Mouse (Mus musculus) olfactory bulb, adult 2 months (tissue): ENCODE measurements around the gene Olfr134. TPM values are rescaled to one million over a fixed set of nuclear protein-coding genes. Genes with fewer than 3 reads are reported as not detected.
"Not testable (repeated sequence)": the region's sequence is repeated elsewhere in the genome, so short reads cannot be mapped to it uniquely, and the experiment has no call there.

Source experiments
- H3K27ac ChIP-seq: fragments of 200-500 bp; 2 replicates; pipeline ENCODE4 v1.5.1; 2012; ENCODE audit warnings: low read depth, low read length; ENCODE audit not compliant: insufficient read depth
- H3K4me1 ChIP-seq: fragments of 200-500 bp; 2 replicates; pipeline ENCODE4 v1.6.1; 2012; ENCODE audit warnings: low read length; ENCODE audit not compliant: control insufficient read depth, insufficient read depth
- H3K4me3 ChIP-seq: fragments of 200-500 bp; 2 replicates; pipeline ENCODE4 v1.5.1; 2012; ENCODE audit warnings: mild to moderate bottlenecking, low read depth, low read length, moderate library complexity; ENCODE audit not compliant: insufficient read depth
- CTCF ChIP-seq: fragments of 200-500 bp; IDR thresholded peaks from 2 replicates; pipeline ENCODE4 v1.5.1; 2012; ENCODE audit warnings: low read depth, mild to moderate bottlenecking, low read length, moderate library complexity; ENCODE audit not compliant: insufficient read depth
- POLR2A ChIP-seq: fragments of 200-500 bp; IDR thresholded peaks from 2 replicates; pipeline ENCODE4 v1.6.1; 2012; ENCODE audit warnings: mild to moderate bottlenecking, low read depth, low read length, moderate library complexity; ENCODE audit not compliant: insufficient read depth
- WGBS: fragments of 180-500 bp; shearing (Covaris S2); methylation state at CpG from one replicate; pipeline ENCODE4 v1.1.7; 2018; 5-methylcytosine and 5-hydroxymethylcytosine counted together
- polyA plus RNA-seq: library from polyadenylated mRNA; stranded (reverse); fragments of >200 nt; gene quantifications from 2 replicates; pipeline ENCODE4 v1.2.4, GENCODE M21; 2012; ENCODE audit warnings: low replicate concordance; ENCODE audit not compliant: missing spikeins, insufficient read depth, insufficient read length

Olfr134 gene
- polyA plus RNA-seq: not detected in 2 replicates

GRCm38 (mm10) chr17:38171088-38171487, at the start of gene Olfr134:
TSS of gene Olfr134 (plus strand) at chr17:38171388.
- H3K4me1 ChIP-seq: no peaks in the 10 kb centered on the region
- TF ChIP-seq CTCF (no peak), POLR2A (no peak)
- no peak within 1 kb of the TSS for H3K27ac ChIP-seq
- H3K4me3 ChIP-seq: no peak within 1 kb of the TSS
- 83% methylated on average over 3 of the region's 3 CpGs for WGBS

GRCm38 (mm10) chr17:38124199-38124598, 47.0 kb upstream of the Olfr134 start:
- H3K27ac ChIP-seq, H3K4me1 ChIP-seq, H3K4me3 ChIP-seq: not testable (repeated sequence)
- 74% methylated on average over 1 of the region's 1 CpGs for WGBS

- not testable (repeated sequence) for H3K4me1 ChIP-seq, H3K4me3 ChIP-seq, H3K27ac ChIP-seq
- WGBS: 55% methylated on average over 3 of the region's 3 CpGs
These were observed 45.8 kb upstream of the Olfr134 start for GRCm38 (mm10) chr17:38125371-38125770.

- no peak for TF ChIP-seq POLR2A
- no peak for TF ChIP-seq CTCF
- 62% methylated on average over 1 of the region's 1 CpGs for WGBS
- no peak within 1 kb of the TSS for H3K4me3 ChIP-seq
- no peaks in the 10 kb centered on the region for H3K4me1 ChIP-seq
- H3K27ac ChIP-seq: no peak within 1 kb of the TSS
These were observed 36.8 kb upstream of the Olfr134 start, which contains the start of gene Olfr132 for GRCm38 (mm10) chr17:38134426-38134825. TSS of gene Olfr132 (minus strand) at chr17:38134526.

- Histone ChIP-seq H3K4me3 (no peak within 1 kb of the TSS), H3K27ac (no peak within 1 kb of the TSS), H3K4me1 (no peaks in the 10 kb centered on the region)
- TF ChIP-seq CTCF (no peak), POLR2A (no peak)
- WGBS: 61% methylated on average over 2 of the region's 2 CpGs
These were observed 26.2 kb upstream of the Olfr134 start, which contains the start of gene Olfr133 for GRCm38 (mm10) chr17:38144981-38145380. TSS of gene Olfr133 (plus strand) at chr17:38145281.

GRCm38 (mm10) chr17:38204035-38204434, 32.8 kb downstream of the Olfr134 start, which contains the start of gene Olfr135:
TSS of gene Olfr135 (plus strand) at chr17:38204335.
- no peak within 1 kb of the TSS for H3K4me3 ChIP-seq
- no peaks in the 10 kb centered on the region for H3K4me1 ChIP-seq
- 92% methylated on average over 1 of the region's 1 CpGs for WGBS
- no peak for TF ChIP-seq POLR2A
- TF ChIP-seq CTCF: no peak
- H3K27ac ChIP-seq: no peak within 1 kb of the TSS

Other genes starting within 250 kb of the Olfr134 start
- not detected in 2 replicates for gene Olfr761, start 218.3 kb upstream of the Olfr134 start, polyA plus RNA-seq
- gene Olfr129, start 111.3 kb upstream of the Olfr134 start, polyA plus RNA-seq: not detected in 2 replicates
- not detected in 2 replicates for gene Olfr130, start 107.5 kb upstream of the Olfr134 start, polyA plus RNA-seq
- gene Olfr131, start 82.7 kb upstream of the Olfr134 start, polyA plus RNA-seq: not detected in 2 replicates
- not detected in 2 replicates for gene Olfr132, start 36.9 kb upstream of the Olfr134 start, polyA plus RNA-seq
- not detected in 2 replicates for gene Olfr133, start 26.1 kb upstream of the Olfr134 start, polyA plus RNA-seq
- not detected in 2 replicates for gene Olfr135, start 32.9 kb downstream of the Olfr134 start, polyA plus RNA-seq
- not detected in 2 replicates for gene Olfr138, start 89.6 kb downstream of the Olfr134 start, polyA plus RNA-seq
- gene Olfr137, start 136.2 kb downstream of the Olfr134 start, polyA plus RNA-seq: not detected in 2 replicates
- gene Olfr136, start 158.4 kb downstream of the Olfr134 start, polyA plus RNA-seq: not detected in 2 replicates
- gene Esp36, start 248.8 kb downstream of the Olfr134 start, polyA plus RNA-seq: not detected in 2 replicates